Mouse (Mus musculus): Measurements from ENCODE around the gene Plac9b.
"Not testable (repeated sequence)": the region's sequence is repeated elsewhere in the genome, so short reads cannot be mapped to it uniquely, and the experiment has no call there.

The Plac9b gene

DNA sequence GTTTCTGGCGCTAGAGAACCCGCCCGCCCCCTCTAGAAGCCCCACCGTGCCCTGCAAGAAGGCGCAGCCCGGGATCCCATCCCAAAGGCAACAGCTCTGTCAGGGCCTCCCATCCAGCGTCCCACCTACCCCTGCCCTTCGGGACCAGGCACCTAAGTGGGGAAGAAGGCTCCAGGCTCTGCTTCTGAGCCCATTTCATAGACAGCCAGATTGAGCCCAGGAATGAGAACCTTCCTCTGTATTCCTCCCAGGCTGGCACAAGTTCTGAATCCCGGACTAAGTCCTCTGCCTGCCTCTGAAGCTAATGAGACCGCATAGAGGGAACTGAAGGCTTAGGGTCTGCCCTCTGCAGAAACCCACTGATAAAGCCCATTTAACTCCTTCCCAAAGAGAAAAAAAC lies at the start of gene Plac9b:
Gene Plac9b (minus strand): TSS at position 101 of the 400 bp plus-strand sequence.
- in situ Hi-C loops (cut with MboI, MseI), result not testable (repeated sequence)

- in situ Hi-C loops (cut with MboI, MseI), result not testable (repeated sequence)
Measured at GRCm38 (mm10) chr14:26216233-26217000, 34.1 kb upstream of the Plac9b start.

DNA sequence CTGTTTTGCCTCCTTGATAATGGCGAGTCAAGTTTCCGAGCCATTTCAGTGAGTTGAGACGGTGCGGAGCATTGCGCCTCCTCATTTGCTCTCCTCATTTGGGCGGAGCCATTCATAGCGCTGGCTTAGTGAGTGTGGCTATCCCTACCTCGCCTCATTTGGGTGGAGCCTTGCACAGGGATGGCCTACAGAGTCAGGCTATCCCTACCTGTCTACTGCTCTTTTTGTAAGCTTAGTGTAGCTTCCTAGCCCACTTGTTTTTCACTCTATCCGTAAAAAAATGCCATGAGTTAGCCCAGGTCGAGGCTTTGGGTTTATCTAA lies 24.6 kb upstream of the Plac9b start, which contains the start of gene Tmem254b:
Gene Tmem254b (minus strand): TSS at position 116 of the 322 bp plus-strand sequence.
- in situ Hi-C loops (cut with MboI, MseI), result not testable (repeated sequence)

GRCm38 (mm10) chr14:26206197-26206925 lies 24.1 kb upstream of the Plac9b start:
- in situ Hi-C loops (cut with MboI, MseI), result not testable (repeated sequence)

GRCm38 (mm10) chr14:26197851-26198250 lies 15.6 kb upstream of the Plac9b start:
- in situ Hi-C loops (cut with MboI, MseI), result not testable (repeated sequence)

DNA sequence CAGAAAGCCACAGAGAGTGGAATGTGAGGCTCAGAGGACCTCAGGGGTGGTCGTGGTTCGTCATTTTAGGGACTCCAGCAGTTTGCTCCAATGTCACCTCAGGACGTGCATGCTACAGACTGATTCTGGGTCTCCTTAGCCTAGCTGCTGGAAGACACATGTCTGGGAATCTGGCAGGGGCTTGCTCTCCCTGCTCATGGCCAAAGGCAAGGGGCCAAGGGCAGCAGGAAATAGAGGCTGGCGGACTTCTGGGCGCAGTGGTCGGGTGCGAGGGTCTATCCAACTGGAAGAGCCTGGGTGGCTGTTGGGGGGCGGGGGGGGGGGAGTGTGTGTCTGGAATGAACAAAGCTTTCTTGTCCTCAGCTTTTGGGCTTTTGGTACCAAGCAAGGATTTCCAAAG lies 6.1 kb upstream of the Plac9b start:
- in situ Hi-C loops (cut with MboI, MseI), result not testable (repeated sequence)

DNA sequence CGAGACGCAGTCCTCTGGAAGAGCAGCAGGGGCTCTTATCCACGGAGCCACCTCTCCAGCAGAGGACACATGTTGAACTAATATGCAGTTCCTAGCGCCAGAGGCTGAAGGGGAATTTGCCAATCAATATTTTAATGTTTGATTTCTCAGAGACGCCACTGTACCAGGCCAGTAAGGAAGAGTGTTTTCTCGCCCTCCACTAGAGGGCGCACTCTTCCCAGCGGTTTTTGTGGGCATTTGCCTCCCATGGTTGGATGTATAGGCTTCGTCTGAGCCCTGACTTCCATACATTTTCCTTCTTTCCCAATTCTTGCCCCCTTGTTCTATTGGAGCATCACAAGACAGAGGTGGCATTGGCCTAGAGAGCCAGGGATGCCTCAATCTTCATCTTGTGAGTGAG lies 4.4 kb upstream of the Plac9b start:
- in situ Hi-C loops (cut with MboI, MseI), result not testable (repeated sequence)

DNA sequence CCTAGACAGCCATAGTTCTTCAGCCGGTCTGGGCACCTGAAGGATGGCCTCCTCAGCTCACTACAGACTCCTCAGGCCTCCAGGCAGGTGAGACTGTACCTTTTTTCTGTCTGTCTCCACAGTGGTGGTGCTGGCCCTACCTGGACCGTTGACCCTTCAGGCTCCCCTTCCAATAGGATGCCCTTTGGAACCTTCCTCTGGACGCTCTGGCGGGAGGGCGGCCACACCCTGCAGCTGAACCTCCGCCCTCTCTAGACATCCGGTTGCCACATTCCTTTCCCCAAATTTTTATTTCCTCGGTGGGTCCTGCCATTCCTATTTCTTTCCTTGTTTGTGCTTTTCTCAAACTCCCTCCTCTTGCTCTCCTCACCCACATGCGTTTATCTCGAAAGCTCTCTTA lies 620 bp downstream of the Plac9b start:
- in situ Hi-C loops (cut with MboI, MseI), result not testable (repeated sequence)

- in situ Hi-C loops (cut with MboI, MseI), result not testable (repeated sequence)
Measured at GRCm38 (mm10) chr14:26175028-26175427, 7.3 kb downstream of the Plac9b start.

DNA sequence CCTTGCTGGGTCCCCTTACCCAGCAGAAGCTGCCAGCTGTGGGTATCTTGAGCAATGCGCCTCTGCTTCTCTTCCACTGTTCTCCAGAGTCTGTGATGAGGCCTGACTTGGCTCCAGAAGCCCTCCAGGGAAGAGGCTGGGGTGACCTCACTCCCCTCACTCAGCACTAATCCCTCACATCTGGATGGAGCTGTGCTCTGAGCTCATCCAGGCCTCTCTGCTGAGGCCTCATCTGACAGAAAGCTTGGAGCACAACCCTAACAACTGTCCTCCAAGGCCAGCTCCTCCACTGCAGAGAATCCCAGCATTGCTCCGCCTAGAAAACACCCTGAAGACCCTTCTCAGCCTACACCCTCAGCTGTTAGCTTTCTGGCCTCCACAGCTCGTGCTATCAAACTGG lies 8.3 kb downstream of the Plac9b start:
- in situ Hi-C loops (cut with MboI, MseI), result loop anchor here in 1 of 2 experiments (25.0 kb wide), 1 partner anchor 462 kb away; no protein-coding TSS in a partner anchor

- in situ Hi-C loops (cut with MboI, MseI), result loop anchor here in 1 of 2 experiments (25.0 kb wide), 1 partner anchor 453 kb away; no protein-coding TSS in a partner anchor
Measured at GRCm38 (mm10) chr14:26165266-26165665, 17.0 kb downstream of the Plac9b start.

DNA sequence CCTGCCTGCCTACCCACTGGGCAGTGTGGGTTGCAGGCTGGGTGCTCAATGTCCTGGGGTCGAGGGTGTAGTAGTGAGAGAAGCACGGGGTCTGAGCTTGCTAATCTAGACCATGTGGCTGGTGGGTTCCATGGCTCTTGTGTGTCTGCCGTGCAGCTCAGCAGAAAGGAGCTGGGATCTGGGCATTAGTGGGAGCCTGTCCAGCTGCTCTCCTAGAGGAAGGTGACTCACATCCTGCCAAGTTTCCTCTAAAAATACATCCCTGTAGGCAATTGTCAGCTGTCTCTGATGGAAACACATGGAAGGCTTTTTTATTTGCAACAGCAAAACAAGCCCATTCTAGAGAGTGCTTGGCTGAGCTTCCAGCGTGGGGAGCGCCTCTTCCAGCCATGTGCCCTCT lies 19.9 kb downstream of the Plac9b start:
- in situ Hi-C loops (cut with MboI, MseI), result loop anchor here (5.0 to 25.0 kb wide), 2 partner anchors 350 to 450 kb away; no protein-coding TSS in a partner anchor

- in situ Hi-C loops (cut with MboI, MseI), result loop anchor here (5.0 to 25.0 kb wide), 2 partner anchors 349 to 449 kb away; no protein-coding TSS in a partner anchor
Measured at GRCm38 (mm10) chr14:26161156-26161555, 21.1 kb downstream of the Plac9b start.

DNA sequence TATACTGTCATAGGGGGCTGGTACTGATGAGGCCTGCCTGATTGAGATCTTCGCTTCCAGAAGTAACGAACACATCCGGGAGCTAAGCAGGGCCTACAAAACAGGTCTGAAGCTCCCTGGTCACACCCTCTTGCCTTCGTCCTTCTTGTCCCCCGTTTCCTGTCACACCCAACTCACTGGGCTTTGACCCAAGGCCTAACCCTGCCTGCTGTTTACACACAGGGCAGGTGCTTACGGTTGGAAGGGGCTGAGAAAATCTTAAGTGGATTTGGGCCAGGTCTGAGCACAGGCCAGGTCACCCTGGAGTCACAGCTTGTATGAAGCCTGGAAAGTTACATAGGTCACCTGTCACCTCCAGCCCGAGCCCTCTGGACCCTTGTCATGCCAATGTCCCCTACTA lies 26.2 kb downstream of the Plac9b start:
- in situ Hi-C loops (cut with MboI, MseI), result loop anchor here (5.0 to 25.0 kb wide), 2 partner anchors 284 to 444 kb away; no protein-coding TSS in a partner anchor

DNA sequence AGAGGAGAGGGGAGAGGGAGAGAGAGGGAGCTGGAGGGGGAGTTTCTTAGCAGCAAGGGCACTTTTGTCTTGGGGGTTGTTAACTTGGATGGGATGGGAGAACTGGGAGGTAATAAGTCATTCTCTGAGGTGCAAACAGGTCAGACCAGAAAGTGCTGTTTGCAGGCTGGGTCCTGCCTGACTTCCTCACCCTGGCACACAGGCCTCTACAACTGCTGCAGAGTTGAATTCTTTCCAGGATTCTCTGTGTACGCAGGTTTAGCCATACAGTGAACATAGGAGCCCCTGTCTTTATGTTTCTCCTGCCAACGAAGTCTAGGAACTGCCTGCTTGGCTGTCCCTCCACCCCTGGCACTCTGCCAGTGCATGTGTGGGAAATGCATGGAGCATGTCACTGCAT lies 35.2 kb downstream of the Plac9b start:
- in situ Hi-C loops (cut with MboI, MseI), result loop anchor here (5.0 to 25.0 kb wide), 2 partner anchors 150 to 590 kb away; no protein-coding TSS in a partner anchor

- in situ Hi-C loops (cut with MboI, MseI), result not testable (repeated sequence)
Measured at GRCm38 (mm10) chr14:26119095-26119494, 63.2 kb downstream of the Plac9b start.

GRCm38 (mm10) chr14:26118550-26119000 lies 63.7 kb downstream of the Plac9b start:
- in situ Hi-C loops (cut with MboI, MseI), result not testable (repeated sequence)

DNA sequence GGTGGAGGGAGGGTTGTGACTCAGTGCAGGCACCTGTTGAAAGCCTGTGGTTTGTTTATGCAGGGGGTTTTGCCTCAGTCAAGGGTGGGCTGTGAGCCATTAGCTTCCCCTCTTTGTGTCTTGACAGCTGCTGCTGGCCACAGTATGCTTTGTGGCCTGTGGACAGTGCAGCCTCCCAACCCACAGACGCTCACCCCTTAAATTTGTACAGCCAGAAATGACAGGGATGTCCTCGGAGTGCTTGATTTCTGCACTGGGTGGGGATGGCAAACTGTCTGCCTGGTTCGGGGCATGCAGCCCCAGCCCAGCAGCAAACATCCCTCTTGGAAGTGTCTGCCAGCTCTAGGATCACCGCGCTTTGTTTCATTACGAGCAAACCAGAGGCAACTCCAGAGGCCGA lies 64.1 kb downstream of the Plac9b start, which contains the start of gene Duxbl2:
Gene Duxbl2 (plus strand): TSS at position 200 of the 400 bp plus-strand sequence.
- in situ Hi-C loops (cut with MboI, MseI), result not testable (repeated sequence)
